Mouse (Mus musculus): ENCODE results near the gene Sp2. TPM values are rescaled to one million over a fixed set of nuclear protein-coding genes. Genes with fewer than 3 reads are reported as not detected.

Sp2 gene
- polyA plus RNA-seq, 1 experiment from 2014 or later, result 29.7 TPM

GRCm38 (mm10) chr11:96975511-96976378 lies 7.0 kb downstream of the Sp2 start:
- Histone ChIP-seq H3K9me3 (no peaks in the 10 kb centered on the region), H3K4me3 (peak overlapping the region; percentile 86), H3K27ac (peak overlapping the region; percentile 100; the same call in 1 of the 2 replicates), H3K27me3 (ENCODE audit: poor library complexity, severe bottlenecking) (no peaks in the 10 kb centered on the region), H3K4me1 (peaks cover 39% of the 10 kb centered on the region), H3K36me3 (replicated peaks) (peaks cover 14% of the 10 kb centered on the region)
- WGBS, result 88% methylated on average over 10 of the region's 10 CpGs
- DNase-seq (ENCODE audit: extremely low spot score, low spot score), result no peak

- Histone ChIP-seq H3K27ac (no peak overlapping the region), H3K27me3 (ENCODE audit: poor library complexity, severe bottlenecking) (no peaks in the 10 kb centered on the region), H3K9me3 (no peaks in the 10 kb centered on the region), H3K36me3 (replicated peaks) (peaks cover 14% of the 10 kb centered on the region), H3K4me1 (peaks cover 40% of the 10 kb centered on the region), H3K4me3 (no peak overlapping the region)
- DNase-seq (ENCODE audit: extremely low spot score, low spot score), result no peak
- 91% methylated on average over 5 of the region's 5 CpGs for WGBS
These were observed 7.9 kb downstream of the Sp2 start for GRCm38 (mm10) chr11:96974813-96975212.

- H3K27me3 ChIP-seq (ENCODE audit: poor library complexity, severe bottlenecking), result no peaks in the 10 kb centered on the region
- H3K4me3 ChIP-seq, result no peak overlapping the region
- WGBS, result 88% methylated on average over 5 of the region's 5 CpGs
- DNase-seq (ENCODE audit: extremely low spot score, low spot score), result no peak
- H3K36me3 ChIP-seq (replicated peaks), result peaks cover 17% of the 10 kb centered on the region
- peaks cover 48% of the 10 kb centered on the region for H3K4me1 ChIP-seq
- peak overlapping the region; percentile 27; the same call in 1 of the 2 replicates for H3K27ac ChIP-seq
- no peaks in the 10 kb centered on the region for H3K9me3 ChIP-seq
These were observed 9.3 kb downstream of the Sp2 start for GRCm38 (mm10) chr11:96973426-96973964.

GRCm38 (mm10) chr11:96972906-96973305 lies 9.9 kb downstream of the Sp2 start:
- H3K36me3 ChIP-seq (replicated peaks), result peaks cover 17% of the 10 kb centered on the region
- no peak overlapping the region for H3K4me3 ChIP-seq
- no peak overlapping the region for H3K27ac ChIP-seq
- no peaks in the 10 kb centered on the region for H3K27me3 ChIP-seq (ENCODE audit: poor library complexity, severe bottlenecking)
- no peaks in the 10 kb centered on the region for H3K9me3 ChIP-seq
- no peak for DNase-seq (ENCODE audit: extremely low spot score, low spot score)
- WGBS, result 81% methylated on average over 5 of the region's 5 CpGs
- peaks cover 47% of the 10 kb centered on the region for H3K4me1 ChIP-seq

GRCm38 (mm10) chr11:96970341-96970740 lies 12.4 kb downstream of the Sp2 start:
- Histone ChIP-seq H3K9me3 (no peaks in the 10 kb centered on the region), H3K27ac (no peak overlapping the region), H3K36me3 (replicated peaks) (peaks cover 11% of the 10 kb centered on the region), H3K4me3 (no peak overlapping the region), H3K27me3 (ENCODE audit: poor library complexity, severe bottlenecking) (no peaks in the 10 kb centered on the region), H3K4me1 (peaks cover 29% of the 10 kb centered on the region)
- 85% methylated on average over 3 of the region's 3 CpGs for WGBS
- no peak for DNase-seq (ENCODE audit: extremely low spot score, low spot score)

GRCm38 (mm10) chr11:96969746-96970145 lies 13.0 kb downstream of the Sp2 start:
- Histone ChIP-seq H3K27ac (0 out of 2 replicates have a peak overlapping the region, but pooled peaks have one; percentile 17), H3K4me3 (no peak overlapping the region; the same call in 1 of the 2 replicates), H3K4me1 (peaks cover 29% of the 10 kb centered on the region), H3K27me3 (ENCODE audit: poor library complexity, severe bottlenecking) (no peaks in the 10 kb centered on the region), H3K9me3 (no peaks in the 10 kb centered on the region), H3K36me3 (replicated peaks) (peaks cover 10% of the 10 kb centered on the region)
- no peak for DNase-seq (ENCODE audit: extremely low spot score, low spot score)
- 93% methylated on average over 1 of the region's 1 CpGs for WGBS

GRCm38 (mm10) chr11:96969280-96969722 lies 13.5 kb downstream of the Sp2 start:
- peaks cover 29% of the 10 kb centered on the region for H3K4me1 ChIP-seq
- no peaks in the 10 kb centered on the region for H3K27me3 ChIP-seq (ENCODE audit: poor library complexity, severe bottlenecking)
- peaks cover 12% of the 10 kb centered on the region for H3K36me3 ChIP-seq (replicated peaks)
- no peak for DNase-seq (ENCODE audit: extremely low spot score, low spot score)
- H3K9me3 ChIP-seq, result no peaks in the 10 kb centered on the region
- 66% methylated on average over 5 of the region's 5 CpGs for WGBS
- no peak overlapping the region; the same call in 1 of the 2 replicates for H3K4me3 ChIP-seq
- H3K27ac ChIP-seq, result 0 out of 2 replicates have a peak overlapping the region, but pooled peaks have one; percentile 53

- Histone ChIP-seq H3K4me3 (no peak overlapping the region), H3K4me1 (peaks cover 26% of the 10 kb centered on the region), H3K36me3 (replicated peaks) (peaks cover 11% of the 10 kb centered on the region), H3K9me3 (no peaks in the 10 kb centered on the region), H3K27ac (0 out of 2 replicates have a peak overlapping the region, but pooled peaks have one; percentile 15), H3K27me3 (ENCODE audit: poor library complexity, severe bottlenecking) (no peaks in the 10 kb centered on the region)
- DNase-seq (ENCODE audit: extremely low spot score, low spot score), result no peak
- WGBS, result 70% methylated on average over 6 of the region's 6 CpGs
These were observed 14.3 kb downstream of the Sp2 start for GRCm38 (mm10) chr11:96968476-96968875.

GRCm38 (mm10) chr11:96967544-96968269 lies 15.1 kb downstream of the Sp2 start:
- H3K36me3 ChIP-seq (replicated peaks), result peaks cover 15% of the 10 kb centered on the region
- H3K4me3 ChIP-seq, result no peak overlapping the region
- H3K27ac ChIP-seq, result no peak overlapping the region
- H3K9me3 ChIP-seq, result no peaks in the 10 kb centered on the region
- H3K27me3 ChIP-seq (ENCODE audit: poor library complexity, severe bottlenecking), result no peaks in the 10 kb centered on the region
- DNase-seq (ENCODE audit: extremely low spot score, low spot score), result no peak
- peaks cover 23% of the 10 kb centered on the region for H3K4me1 ChIP-seq
- WGBS, result 90% methylated on average over 11 of the region's 11 CpGs

- H3K27me3 ChIP-seq (ENCODE audit: poor library complexity, severe bottlenecking), result no peaks in the 10 kb centered on the region
- no peak overlapping the region for H3K4me3 ChIP-seq
- no peaks in the 10 kb centered on the region for H3K9me3 ChIP-seq
- H3K36me3 ChIP-seq (replicated peaks), result peaks cover 22% of the 10 kb centered on the region
- WGBS, result 94% methylated on average over 13 of the region's 13 CpGs
- H3K27ac ChIP-seq, result no peak overlapping the region
- no peak for DNase-seq (ENCODE audit: extremely low spot score, low spot score)
- peaks cover 23% of the 10 kb centered on the region for H3K4me1 ChIP-seq
These were observed 15.7 kb downstream of the Sp2 start for GRCm38 (mm10) chr11:96966914-96967543.

- H3K36me3 ChIP-seq (replicated peaks), result peaks cover 31% of the 10 kb centered on the region
- DNase-seq (ENCODE audit: extremely low spot score, low spot score), result no peak
- H3K9me3 ChIP-seq, result no peaks in the 10 kb centered on the region
- 90% methylated on average over 3 of the region's 3 CpGs for WGBS
- peaks cover 23% of the 10 kb centered on the region for H3K4me1 ChIP-seq
- no peak overlapping the region for H3K27ac ChIP-seq
- no peak overlapping the region for H3K4me3 ChIP-seq
- no peaks in the 10 kb centered on the region for H3K27me3 ChIP-seq (ENCODE audit: poor library complexity, severe bottlenecking)
These were observed 16.6 kb downstream of the Sp2 start for GRCm38 (mm10) chr11:96966172-96966571.

GRCm38 (mm10) chr11:96963580-96963979 lies 19.2 kb downstream of the Sp2 start:
- Histone ChIP-seq H3K4me3 (no peak overlapping the region), H3K4me1 (peaks cover 9% of the 10 kb centered on the region), H3K27me3 (ENCODE audit: poor library complexity, severe bottlenecking) (no peaks in the 10 kb centered on the region), H3K9me3 (no peaks in the 10 kb centered on the region), H3K27ac (no peak overlapping the region), H3K36me3 (replicated peaks) (peaks cover 54% of the 10 kb centered on the region)
- 23% methylated on average over 8 of the region's 8 CpGs for WGBS
- peak; percentile 68 for DNase-seq (ENCODE audit: extremely low spot score, low spot score)
